Mouse (Mus musculus): ENCODE data around the gene Llgl2.

- TF ChIP-seq EP300 (IDR thresholded peaks at IDR 0.05; ENCODE audit: low read depth) (no peak), CTCF (IDR thresholded peaks at IDR 0.05; ENCODE audit: low read depth) (no peak)
Measured at GRCm38 (mm10) chr11:115777487-115778335, 46.1 kb upstream of the Llgl2 start.
